Mouse (Mus musculus): ENCODE data around the gene Tiam2.

Tiam2 gene

DNA sequence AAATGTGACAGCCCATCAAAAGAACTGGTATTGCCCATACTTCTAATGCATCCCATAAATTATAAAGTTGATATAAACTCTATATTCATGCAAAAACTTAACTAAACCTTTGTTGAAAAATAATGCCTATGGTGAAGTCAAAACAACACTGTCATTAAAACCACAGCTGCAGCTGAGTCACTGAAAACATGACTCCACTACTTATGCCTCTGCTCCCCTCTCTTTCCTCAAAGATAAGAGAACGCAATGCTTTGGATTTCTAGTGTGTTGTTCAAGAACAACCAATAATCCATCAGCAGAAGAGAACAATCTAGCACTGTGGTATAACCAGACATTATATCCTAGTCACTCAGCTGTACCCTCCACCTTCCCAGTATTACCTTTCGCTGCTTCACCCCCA lies 213.9 kb downstream of the Tiam2 start:
- no peak for DNase-seq (ENCODE audit: low read depth, low spot score)
- Histone ChIP-seq H3K36me3 (ENCODE audit: control insufficient read depth, insufficient read depth, low read length, poor library complexity, severe bottlenecking) (peaks cover 4% of the 10 kb centered on the region), H3K27me3 (ENCODE audit: control insufficient read depth, insufficient read depth, low read length, poor library complexity, severe bottlenecking) (no peaks in the 10 kb centered on the region)

- no peaks in the 10 kb centered on the region for H3K27me3 ChIP-seq (ENCODE audit: control insufficient read depth, insufficient read depth, low read length, poor library complexity, severe bottlenecking)
- H3K36me3 ChIP-seq (ENCODE audit: control insufficient read depth, insufficient read depth, low read length, poor library complexity, severe bottlenecking), result peaks cover 3% of the 10 kb centered on the region
- no peak for DNase-seq (ENCODE audit: low read depth, low spot score)
Measured at GRCm38 (mm10) chr17:3541033-3541432, 214.7 kb downstream of the Tiam2 start.

DNA sequence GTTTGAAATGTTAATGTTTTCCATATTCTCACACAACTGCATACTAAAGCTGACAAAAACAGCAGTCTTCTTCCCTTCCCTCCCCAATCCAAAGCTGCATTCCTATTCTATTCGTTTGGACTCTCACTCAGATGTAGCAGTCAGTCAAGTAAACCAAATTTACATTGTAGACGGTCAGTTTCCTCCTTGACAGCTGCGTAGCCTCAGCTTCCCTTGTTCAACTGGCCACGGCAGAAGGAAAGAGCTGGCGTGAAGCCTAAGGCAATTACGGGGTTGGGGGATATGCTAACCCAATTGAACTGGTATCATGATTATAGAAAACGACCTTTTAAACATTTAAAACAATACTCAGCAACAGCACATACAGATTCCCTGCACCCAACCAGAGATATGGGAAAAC lies 221.4 kb downstream of the Tiam2 start:
- H3K27me3 ChIP-seq (ENCODE audit: control insufficient read depth, insufficient read depth, low read length, poor library complexity, severe bottlenecking), result no peaks in the 10 kb centered on the region
- no peak for DNase-seq (ENCODE audit: low read depth, low spot score)
- H3K36me3 ChIP-seq (ENCODE audit: control insufficient read depth, insufficient read depth, low read length, poor library complexity, severe bottlenecking), result no peaks in the 10 kb centered on the region

GRCm38 (mm10) chr17:3556251-3556650 lies 229.9 kb downstream of the Tiam2 start:
- no peaks in the 10 kb centered on the region for H3K36me3 ChIP-seq (ENCODE audit: control insufficient read depth, insufficient read depth, low read length, poor library complexity, severe bottlenecking)
- no peaks in the 10 kb centered on the region for H3K27me3 ChIP-seq (ENCODE audit: control insufficient read depth, insufficient read depth, low read length, poor library complexity, severe bottlenecking)
- no peak for DNase-seq (ENCODE audit: low read depth, low spot score)

GRCm38 (mm10) chr17:3557331-3558311 lies 231.2 kb downstream of the Tiam2 start, which contains the start of gene Tfb1m:
Tfb1m (minus strand) TSS chr17:3557781.
- H3K27me3 ChIP-seq (ENCODE audit: control insufficient read depth, insufficient read depth, low read length, poor library complexity, severe bottlenecking), result no peaks in the 10 kb centered on the region
- no peaks in the 10 kb centered on the region for H3K36me3 ChIP-seq (ENCODE audit: control insufficient read depth, insufficient read depth, low read length, poor library complexity, severe bottlenecking)
- peak; percentile 98 for DNase-seq (ENCODE audit: low read depth, low spot score)

- DNase-seq (ENCODE audit: low read depth, low spot score), result no peak
- Histone ChIP-seq H3K27me3 (ENCODE audit: control insufficient read depth, insufficient read depth, low read length, poor library complexity, severe bottlenecking) (no peaks in the 10 kb centered on the region), H3K36me3 (ENCODE audit: control insufficient read depth, insufficient read depth, low read length, poor library complexity, severe bottlenecking) (no peaks in the 10 kb centered on the region)
Measured at GRCm38 (mm10) chr17:3558356-3558870, 232.0 kb downstream of the Tiam2 start.

GRCm38 (mm10) chr17:3560534-3560933 lies 234.2 kb downstream of the Tiam2 start:
- Histone ChIP-seq H3K36me3 (ENCODE audit: control insufficient read depth, insufficient read depth, low read length, poor library complexity, severe bottlenecking) (no peaks in the 10 kb centered on the region), H3K27me3 (ENCODE audit: control insufficient read depth, insufficient read depth, low read length, poor library complexity, severe bottlenecking) (no peaks in the 10 kb centered on the region)
- peak; percentile 32 for DNase-seq (ENCODE audit: low read depth, low spot score)

DNA sequence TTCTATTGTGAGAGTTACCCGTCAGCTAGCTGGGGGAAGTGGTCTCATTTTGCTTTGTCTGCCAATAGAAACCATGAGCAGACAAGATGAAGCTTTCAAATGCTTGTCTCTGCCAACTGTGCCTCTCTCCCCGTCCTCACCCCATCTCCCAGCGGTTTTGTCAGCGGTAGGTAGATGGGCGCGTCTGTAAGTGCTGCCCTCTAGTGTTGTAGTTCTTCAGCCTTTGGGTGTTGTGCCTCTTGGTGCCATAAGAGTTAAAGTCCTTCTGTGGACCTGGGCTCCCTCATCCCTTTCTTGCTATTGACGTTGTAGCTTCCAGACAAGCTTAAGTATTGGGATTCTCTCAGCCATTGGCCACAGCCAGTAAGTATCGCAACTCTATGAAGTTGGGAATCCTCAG lies 236.0 kb downstream of the Tiam2 start:
- DNase-seq (ENCODE audit: low read depth, low spot score), result peak; percentile 47
- Histone ChIP-seq H3K36me3 (ENCODE audit: control insufficient read depth, insufficient read depth, low read length, poor library complexity, severe bottlenecking) (no peaks in the 10 kb centered on the region), H3K27me3 (ENCODE audit: control insufficient read depth, insufficient read depth, low read length, poor library complexity, severe bottlenecking) (no peaks in the 10 kb centered on the region)

DNA sequence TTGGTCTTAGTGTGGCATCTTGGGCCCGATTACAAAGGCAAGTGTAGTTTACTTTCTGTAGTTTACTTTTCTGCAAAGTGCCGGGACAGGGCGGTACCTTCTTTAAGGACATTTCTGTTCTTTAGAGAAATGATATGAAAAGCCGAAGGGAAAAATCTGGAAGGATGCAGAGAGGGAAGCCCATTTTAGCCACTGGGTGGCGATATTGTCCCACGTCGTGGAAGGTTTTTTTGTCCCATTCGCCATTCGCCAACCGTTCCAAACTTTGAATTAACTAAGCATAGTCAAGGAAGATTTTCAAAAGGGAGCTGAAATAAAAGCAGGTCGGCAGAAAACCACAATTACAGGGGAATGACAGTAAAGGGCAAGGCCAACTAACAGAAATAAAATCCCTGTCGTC lies 244.5 kb downstream of the Tiam2 start:
- DNase-seq (ENCODE audit: low read depth, low spot score), result peak; percentile 60
- Histone ChIP-seq H3K36me3 (ENCODE audit: control insufficient read depth, insufficient read depth, low read length, poor library complexity, severe bottlenecking) (no peaks in the 10 kb centered on the region), H3K27me3 (ENCODE audit: control insufficient read depth, insufficient read depth, low read length, poor library complexity, severe bottlenecking) (no peaks in the 10 kb centered on the region)

Data from splenic B cell, adult 2 months (primary cell).